Mouse (Mus musculus) embryonic facial prominence, embryonic 15.5 days (tissue): Measurements from ENCODE around the gene Tnp2. TPM values are rescaled to one million over a fixed set of nuclear protein-coding genes. Genes with fewer than 3 reads are reported as not detected.

Source experiments
- ATAC-seq: fragments of 200-750 bp; cut with Nextera tagmentation; 2 replicates; pipeline ENCODE4 v1.8.0; 2017; ENCODE audit warnings: low read depth, moderate TSS enrichment; ENCODE audit not compliant: insufficient number of reproducible peaks, low FRiP score, low TSS enrichment
- H3K27ac ChIP-seq: fragments of 300-500 bp; sonication (generic); replicated peaks from 2 replicates; pipeline ENCODE4 v1.5.1; 2015; ENCODE audit warnings: mild to moderate bottlenecking, inconsistent platforms
- H3K27me3 ChIP-seq: fragments of 300-500 bp; sonication (generic); 2 replicates; pipeline ENCODE4 v1.6.1; 2015; ENCODE audit warnings: inconsistent platforms
- H3K36me3 ChIP-seq: fragments of 300-500 bp; sonication (generic); 2 replicates; pipeline ENCODE4 v1.6.1; 2015; ENCODE audit warnings: mild to moderate bottlenecking, inconsistent platforms
- H3K4me1 ChIP-seq: fragments of 300-500 bp; sonication (generic); 2 replicates; pipeline ENCODE4 v1.6.1; 2015; ENCODE audit warnings: inconsistent platforms
- H3K4me2 ChIP-seq: fragments of 300-500 bp; sonication (generic); replicated peaks from 2 replicates; pipeline ENCODE4 v1.6.1; 2015; ENCODE audit warnings: mild to moderate bottlenecking, inconsistent platforms
- H3K4me3 ChIP-seq: fragments of 300-500 bp; sonication (generic); replicated peaks from 2 replicates; pipeline ENCODE4 v1.5.1; 2015; ENCODE audit warnings: mild to moderate bottlenecking, inconsistent platforms
- H3K9ac ChIP-seq: fragments of 300-500 bp; sonication (generic); 2 replicates; pipeline ENCODE4 v1.6.1; 2015; ENCODE audit warnings: inconsistent platforms
- H3K9me3 ChIP-seq: fragments of 300-500 bp; sonication (generic); replicated peaks from 2 replicates; pipeline ENCODE4 v1.6.1; 2016; ENCODE audit warnings: inconsistent platforms
- WGBS: fragments of 180-500 bp; shearing (Covaris S2); methylation state at CpG from one replicate; pipeline ENCODE4 v1.1.7; 2015; 5-methylcytosine and 5-hydroxymethylcytosine counted together
- polyA plus RNA-seq: library from polyadenylated mRNA; unstranded; fragments of >200 nt; fragmentation: Nextera tagmentation; extraction: Ambion mirVana; gene quantifications from 2 replicates; pipeline ENCODE4 v1.2.1, GENCODE M21; 2015

Gene Tnp2
- polyA plus RNA-seq: not detected in 2 replicates

DNA sequence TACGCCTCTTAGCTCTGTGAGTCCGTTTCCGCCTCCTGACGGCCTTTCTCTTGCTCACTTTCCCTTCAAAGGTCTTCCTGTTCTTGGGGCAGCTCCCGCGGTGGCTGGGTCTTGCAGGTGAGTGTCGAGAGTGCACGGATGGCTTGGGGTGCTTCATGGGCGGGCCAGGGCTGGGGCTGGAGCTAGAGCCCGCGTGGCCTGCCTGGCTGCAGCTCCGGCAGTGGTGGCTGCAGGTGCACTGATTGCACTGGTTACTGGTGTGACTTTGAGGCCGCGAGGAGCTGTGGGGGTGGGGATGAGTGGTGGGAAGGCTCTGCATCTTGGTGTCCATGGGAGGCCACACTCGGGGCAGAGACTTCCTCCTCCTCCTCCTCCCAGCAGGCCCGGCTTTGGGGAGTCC lies at the start of gene Tnp2:
TSS of gene Tnp2 (minus strand) at position 390 of the 400 bp plus-strand sequence.
- 49% methylated on average over 16 of the region's 16 CpGs for WGBS
- Histone ChIP-seq H3K9me3 (no peaks in the 10 kb centered on the region), H3K27ac (0 out of 2 replicates have a peak within 1 kb of the TSS, but pooled peaks have one; percentile 100), H3K36me3 (no peaks in the 10 kb centered on the region), H3K4me1 (peaks cover 29% of the 10 kb centered on the region), H3K27me3 (no peaks in the 10 kb centered on the region), H3K9ac (no peak within 1 kb of the TSS), H3K4me2 (no peak within 1 kb of the TSS), H3K4me3 (no peak within 1 kb of the TSS)
- no peak for ATAC-seq

DNA sequence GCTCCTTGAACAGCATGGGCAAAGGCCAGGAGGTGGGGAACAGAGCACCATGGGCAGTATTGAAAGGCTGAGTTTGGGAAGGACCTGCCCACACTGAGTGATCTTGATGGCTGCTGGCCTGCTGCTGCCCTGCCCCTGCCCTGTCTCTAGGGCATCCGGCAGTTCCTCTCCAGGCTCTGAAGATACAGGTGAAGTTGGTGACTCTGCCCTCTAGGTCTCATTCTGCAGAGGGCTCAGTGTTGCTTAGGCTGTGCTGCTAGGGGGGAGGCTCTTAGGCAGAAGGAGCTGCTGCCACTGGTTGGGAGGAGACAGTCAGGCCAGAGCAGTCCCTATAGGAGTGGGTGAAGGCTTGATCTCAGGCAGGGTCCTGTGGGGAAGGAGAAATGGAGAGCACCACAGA lies 49.4 kb upstream of the Tnp2 start:
- H3K27me3 ChIP-seq: no peaks in the 10 kb centered on the region
- 59% methylated on average over 1 of the region's 1 CpGs for whole genome bisulfite sequencing
- peaks cover 49% of the 10 kb centered on the region for H3K4me1 ChIP-seq
- no peaks in the 10 kb centered on the region for H3K36me3 ChIP-seq
- no peak overlapping the region for H3K4me2 ChIP-seq
- H3K9ac ChIP-seq: no peak overlapping the region
- H3K27ac ChIP-seq: peak overlapping the region; percentile 49
- H3K9me3 ChIP-seq: no peaks in the 10 kb centered on the region
- ATAC-seq: no peak
- no peak overlapping the region for H3K4me3 ChIP-seq

GRCm38 (mm10) chr16:10837250-10837649 lies 48.8 kb upstream of the Tnp2 start:
- no peaks in the 10 kb centered on the region for H3K36me3 ChIP-seq
- no peak overlapping the region for H3K4me3 ChIP-seq
- ATAC-seq: no peak
- H3K9ac ChIP-seq: no peak overlapping the region
- 85% methylated on average over 3 of the region's 3 CpGs for WGBS
- no peak overlapping the region for H3K4me2 ChIP-seq
- peaks cover 43% of the 10 kb centered on the region for H3K4me1 ChIP-seq
- no peak overlapping the region for H3K27ac ChIP-seq
- H3K9me3 ChIP-seq: no peaks in the 10 kb centered on the region
- no peaks in the 10 kb centered on the region for H3K27me3 ChIP-seq

DNA sequence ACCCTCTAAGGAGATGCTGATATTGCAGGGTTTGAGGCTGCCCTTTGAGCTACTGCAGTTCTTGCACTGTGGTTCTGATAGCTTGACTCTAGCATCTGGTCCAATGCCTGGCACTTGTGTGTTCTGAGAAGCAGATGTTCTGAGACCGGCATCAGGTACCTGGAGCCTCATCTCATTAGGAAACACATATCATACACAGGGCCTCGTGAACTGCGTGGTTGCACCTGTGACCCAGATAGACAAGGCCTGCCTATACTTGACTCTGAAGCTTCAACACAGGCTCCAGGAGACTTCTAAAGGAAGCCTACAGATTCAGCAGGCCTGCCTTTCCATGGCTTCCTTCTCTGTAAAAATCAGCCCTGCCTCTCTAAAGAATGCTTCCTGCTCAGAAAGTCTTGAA lies 47.9 kb upstream of the Tnp2 start:
- Histone ChIP-seq H3K27ac (no peak overlapping the region), H3K9me3 (no peaks in the 10 kb centered on the region), H3K36me3 (no peaks in the 10 kb centered on the region), H3K4me2 (no peak overlapping the region), H3K27me3 (no peaks in the 10 kb centered on the region), H3K4me1 (peaks cover 41% of the 10 kb centered on the region), H3K9ac (no peak overlapping the region), H3K4me3 (no peak overlapping the region)
- no peak for ATAC-seq
- WGBS: 77% methylated on average over 3 of the region's 3 CpGs

- ATAC-seq: peak; percentile 92
- Histone ChIP-seq H3K4me2 (peak within 1 kb of the TSS; percentile 95), H3K4me3 (peak within 1 kb of the TSS; percentile 76), H3K36me3 (no peaks in the 10 kb centered on the region), H3K9me3 (no peaks in the 10 kb centered on the region), H3K27ac (peak within 1 kb of the TSS; percentile 88), H3K4me1 (peaks cover 38% of the 10 kb centered on the region), H3K27me3 (no peaks in the 10 kb centered on the region), H3K9ac (peak within 1 kb of the TSS; percentile 44)
- whole genome bisulfite sequencing: under 1% methylated on average over 39 of the region's 69 CpGs
Observed at GRCm38 (mm10) chr16:10834911-10835587, 46.6 kb upstream of the Tnp2 start, which contains the start of gene Rmi2. Gene Rmi2 (plus strand): TSS chr16:10835059.

DNA sequence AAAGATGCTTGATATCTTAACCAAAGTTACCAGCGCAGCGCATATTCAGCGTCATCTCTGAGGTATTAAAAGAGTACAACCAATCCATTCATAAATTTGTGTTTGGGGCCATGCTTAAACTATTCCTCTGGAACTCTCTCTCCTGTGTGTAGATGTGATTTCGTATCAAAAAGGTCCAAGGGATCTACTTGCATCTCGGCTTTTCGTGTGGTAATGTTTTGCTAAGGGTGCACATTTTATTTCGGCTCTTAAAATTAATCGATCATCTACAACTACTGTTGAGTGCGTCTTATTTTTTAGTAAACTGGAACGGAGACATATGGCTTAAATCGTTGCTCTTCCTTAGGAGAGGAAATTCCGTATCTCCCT lies 46.1 kb upstream of the Tnp2 start:
- H3K27me3 ChIP-seq: no peaks in the 10 kb centered on the region
- H3K9me3 ChIP-seq: no peaks in the 10 kb centered on the region
- 0 out of 2 replicates have a peak overlapping the region, but pooled peaks have one; percentile 17 for H3K27ac ChIP-seq
- no peak overlapping the region for H3K9ac ChIP-seq
- no peak for ATAC-seq
- H3K4me1 ChIP-seq: peaks cover 36% of the 10 kb centered on the region
- peak overlapping the region; percentile 76 for H3K4me3 ChIP-seq
- peak overlapping the region; percentile 95 for H3K4me2 ChIP-seq
- no peaks in the 10 kb centered on the region for H3K36me3 ChIP-seq
- 3% methylated on average over 12 of the region's 12 CpGs for WGBS

- no peaks in the 10 kb centered on the region for H3K9me3 ChIP-seq
- no peak for ATAC-seq
- WGBS: 57% methylated on average over 4 of the region's 4 CpGs
- no peak overlapping the region for H3K27ac ChIP-seq
- H3K27me3 ChIP-seq: no peaks in the 10 kb centered on the region
- no peak overlapping the region for H3K9ac ChIP-seq
- H3K36me3 ChIP-seq: no peaks in the 10 kb centered on the region
- no peak overlapping the region for H3K4me3 ChIP-seq
- H3K4me1 ChIP-seq: 0 out of 2 replicates have a peak, but pooled peaks cover 7% of the 10 kb centered on the region
- H3K4me2 ChIP-seq: no peak overlapping the region
Observed at GRCm38 (mm10) chr16:10828461-10828805, 40.0 kb upstream of the Tnp2 start.

- Histone ChIP-seq H3K27ac (no peak overlapping the region), H3K27me3 (no peaks in the 10 kb centered on the region), H3K4me2 (no peak overlapping the region), H3K4me1 (0 out of 2 replicates have a peak, but pooled peaks cover 7% of the 10 kb centered on the region), H3K9me3 (no peaks in the 10 kb centered on the region), H3K36me3 (no peaks in the 10 kb centered on the region), H3K9ac (no peak overlapping the region), H3K4me3 (no peak overlapping the region)
- no peak for ATAC-seq
- WGBS: 79% methylated on average over 7 of the region's 7 CpGs
Observed at GRCm38 (mm10) chr16:10827766-10828460, 39.5 kb upstream of the Tnp2 start.

- ATAC-seq: no peak
- Histone ChIP-seq H3K9ac (no peak overlapping the region), H3K4me2 (no peak overlapping the region), H3K4me3 (no peak overlapping the region), H3K9me3 (no peaks in the 10 kb centered on the region), H3K36me3 (no peaks in the 10 kb centered on the region), H3K4me1 (0 out of 2 replicates have a peak, but pooled peaks cover 7% of the 10 kb centered on the region), H3K27ac (no peak overlapping the region), H3K27me3 (no peaks in the 10 kb centered on the region)
- WGBS: 89% methylated on average over 9 of the region's 9 CpGs
Observed at GRCm38 (mm10) chr16:10827269-10827668, 38.8 kb upstream of the Tnp2 start.

GRCm38 (mm10) chr16:10825840-10826239 lies 37.4 kb upstream of the Tnp2 start:
- Histone ChIP-seq H3K4me2 (no peak overlapping the region), H3K4me3 (no peak overlapping the region), H3K4me1 (0 out of 2 replicates have a peak, but pooled peaks cover 7% of the 10 kb centered on the region), H3K27me3 (no peaks in the 10 kb centered on the region), H3K27ac (no peak overlapping the region), H3K9ac (no peak overlapping the region), H3K36me3 (no peaks in the 10 kb centered on the region), H3K9me3 (no peaks in the 10 kb centered on the region)
- ATAC-seq: no peak
- 62% methylated on average over 4 of the region's 4 CpGs for WGBS

DNA sequence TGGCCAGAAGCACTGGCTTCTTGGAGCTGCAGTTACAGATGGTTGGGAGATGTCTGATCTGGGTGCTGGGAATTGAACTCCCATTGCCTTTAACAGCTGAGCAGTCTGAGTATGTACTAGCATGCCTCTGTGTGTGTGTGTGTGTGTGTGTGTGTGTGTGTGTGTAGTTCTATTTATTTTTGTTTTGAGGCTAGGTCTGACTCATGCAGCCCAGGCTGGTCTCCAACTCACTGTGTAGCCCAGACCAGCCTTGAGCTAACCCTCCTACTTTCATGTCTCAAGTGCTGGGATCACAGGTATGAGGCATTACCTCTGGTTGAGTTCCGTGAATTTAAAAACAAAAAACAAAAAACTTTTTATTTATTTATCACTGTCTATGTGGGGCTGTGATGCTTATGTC lies 36.1 kb upstream of the Tnp2 start:
- Histone ChIP-seq H3K4me3 (no peak overlapping the region), H3K9ac (no peak overlapping the region), H3K4me2 (no peak overlapping the region), H3K27me3 (no peaks in the 10 kb centered on the region), H3K9me3 (no peaks in the 10 kb centered on the region), H3K4me1 (0 out of 2 replicates have a peak, but pooled peaks cover 7% of the 10 kb centered on the region), H3K27ac (no peak overlapping the region), H3K36me3 (no peaks in the 10 kb centered on the region)
- ATAC-seq: no peak
- WGBS: 75% methylated on average over 1 of the region's 1 CpGs
